Mouse (Mus musculus) bone marrow, adult 2 months (tissue): ENCODE results near the gene Slc13a4. TPM values are rescaled to one million over a fixed set of nuclear protein-coding genes. Genes with fewer than 3 reads are reported as not detected.

Source experiments
- H3K27ac ChIP-seq: fragments of 200-500 bp; 2 replicates; pipeline ENCODE4 v1.5.1; 2012; ENCODE audit warnings: low read depth, mild to moderate bottlenecking, control low read depth, inconsistent platforms, low read length; ENCODE audit not compliant: control insufficient read depth, poor library complexity, insufficient read depth
- H3K4me1 ChIP-seq: fragments of 200-500 bp; 2 replicates; pipeline ENCODE4 v1.6.1; 2011; ENCODE audit warnings: low read length; ENCODE audit not compliant: control insufficient read depth, insufficient read depth
- H3K4me3 ChIP-seq: fragments of 200-500 bp; replicated peaks from 2 replicates; pipeline ENCODE3; 2011; ENCODE audit warnings: mild to moderate bottlenecking, low read depth, low read length, control low read depth; ENCODE audit not compliant: control insufficient read depth
- CTCF ChIP-seq: fragments of 200-500 bp; IDR thresholded peaks from 2 replicates; pipeline ENCODE4 v1.5.1; 2011; ENCODE audit warnings: low read length, control low read depth; ENCODE audit not compliant: control insufficient read depth, insufficient read depth
- POLR2A ChIP-seq: fragments of 200-500 bp; IDR thresholded peaks from 2 replicates; pipeline ENCODE4 v1.6.1; 2011; ENCODE audit warnings: low read depth, mild to moderate bottlenecking, control low read depth, low read length, borderline replicate concordance; ENCODE audit not compliant: control insufficient read depth
- WGBS: fragments of 180-500 bp; shearing (Covaris S2); methylation state at CpG from one replicate; pipeline ENCODE4 v1.1.7; 2018; 5-methylcytosine and 5-hydroxymethylcytosine counted together
- polyA plus RNA-seq: library from polyadenylated mRNA; stranded (reverse); fragments of >200 nt; gene quantifications from 2 replicates; pipeline ENCODE4 v1.2.4, GENCODE M21; 2011; ENCODE audit warnings: low replicate concordance; ENCODE audit not compliant: missing spikeins, insufficient read depth, insufficient read length

The Slc13a4 gene
- not detected in 2 replicates for polyA plus RNA-seq

DNA sequence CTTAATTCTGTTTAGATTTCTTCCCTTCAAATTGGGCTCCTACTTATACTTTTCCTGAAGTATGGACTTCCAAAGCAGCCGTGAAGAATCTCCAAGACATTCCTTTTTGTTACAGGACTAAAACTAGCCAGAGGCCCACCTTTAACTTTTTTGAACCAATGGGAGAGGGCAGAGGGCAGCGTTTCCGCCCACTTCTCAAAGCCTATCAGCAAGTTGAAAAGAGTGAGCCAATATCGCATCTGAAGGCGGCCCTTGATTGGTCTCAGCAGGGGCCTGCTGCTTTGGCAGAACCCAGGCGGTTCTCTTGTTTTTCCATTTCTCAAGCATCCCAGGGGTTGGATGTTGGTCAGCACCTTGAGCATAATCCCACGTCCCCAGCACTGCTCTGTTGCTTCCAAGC lies at the start of gene Slc13a4:
Gene Slc13a4, minus strand, starts transcription at position 95 of the 400 bp plus-strand sequence.
- no peak for TF ChIP-seq CTCF
- TF ChIP-seq POLR2A, result no peak
- Histone ChIP-seq H3K4me1 (no peaks in the 10 kb centered on the region), H3K4me3 (no peak within 1 kb of the TSS), H3K27ac (no peak within 1 kb of the TSS)
- WGBS, result 63% methylated on average over 7 of the region's 7 CpGs

DNA sequence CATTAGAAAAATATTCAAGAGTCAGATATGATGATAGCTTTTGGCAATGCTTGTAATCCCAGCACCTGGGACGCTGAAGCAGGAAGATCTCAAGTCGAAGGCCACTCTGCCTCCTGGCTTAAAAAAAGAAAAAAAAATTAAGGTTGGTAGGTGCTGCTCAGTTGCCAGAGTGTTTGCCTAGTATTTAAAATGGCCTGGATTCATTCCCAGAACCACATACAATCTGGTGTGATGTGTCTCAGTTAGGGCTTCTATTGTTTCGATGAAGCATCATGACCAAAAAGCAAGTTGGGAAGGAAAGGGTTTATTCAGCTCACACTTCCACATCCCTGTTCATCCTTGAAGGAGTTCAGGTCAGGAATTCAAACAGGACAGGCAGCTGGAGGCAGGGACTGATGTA lies 47.4 kb upstream of the Slc13a4 start:
- 82% methylated on average over 3 of the region's 3 CpGs for WGBS
- Histone ChIP-seq H3K4me3 (no peak overlapping the region), H3K4me1 (peaks cover 3% of the 10 kb centered on the region; the same call in 1 of the 2 replicates), H3K27ac (no peak overlapping the region)
- TF ChIP-seq POLR2A, result no peak
- TF ChIP-seq CTCF, result no peak

DNA sequence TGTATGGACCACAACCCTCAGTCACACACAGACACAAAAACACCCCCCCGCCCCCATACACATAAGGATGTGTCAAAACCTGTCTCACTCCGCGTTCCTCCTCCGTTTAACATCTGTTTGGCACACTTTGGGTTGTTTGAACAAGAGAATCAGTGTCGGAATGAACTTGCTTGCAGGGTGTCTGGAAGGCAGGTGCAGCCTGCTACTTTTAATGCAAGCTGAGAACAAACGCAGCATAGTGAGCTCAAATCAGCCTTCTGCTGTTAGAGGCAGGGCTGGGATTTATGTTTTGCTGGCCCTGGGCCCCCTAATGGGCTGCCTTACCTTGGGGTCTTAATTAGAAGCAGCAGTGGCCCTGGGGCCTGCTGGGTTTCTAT lies 46.7 kb upstream of the Slc13a4 start:
- WGBS, result 89% methylated on average over 6 of the region's 6 CpGs
- TF ChIP-seq POLR2A (no peak), CTCF (no peak)
- Histone ChIP-seq H3K4me1 (peaks cover 3% of the 10 kb centered on the region; the same call in 1 of the 2 replicates), H3K4me3 (no peak overlapping the region), H3K27ac (no peak overlapping the region)

DNA sequence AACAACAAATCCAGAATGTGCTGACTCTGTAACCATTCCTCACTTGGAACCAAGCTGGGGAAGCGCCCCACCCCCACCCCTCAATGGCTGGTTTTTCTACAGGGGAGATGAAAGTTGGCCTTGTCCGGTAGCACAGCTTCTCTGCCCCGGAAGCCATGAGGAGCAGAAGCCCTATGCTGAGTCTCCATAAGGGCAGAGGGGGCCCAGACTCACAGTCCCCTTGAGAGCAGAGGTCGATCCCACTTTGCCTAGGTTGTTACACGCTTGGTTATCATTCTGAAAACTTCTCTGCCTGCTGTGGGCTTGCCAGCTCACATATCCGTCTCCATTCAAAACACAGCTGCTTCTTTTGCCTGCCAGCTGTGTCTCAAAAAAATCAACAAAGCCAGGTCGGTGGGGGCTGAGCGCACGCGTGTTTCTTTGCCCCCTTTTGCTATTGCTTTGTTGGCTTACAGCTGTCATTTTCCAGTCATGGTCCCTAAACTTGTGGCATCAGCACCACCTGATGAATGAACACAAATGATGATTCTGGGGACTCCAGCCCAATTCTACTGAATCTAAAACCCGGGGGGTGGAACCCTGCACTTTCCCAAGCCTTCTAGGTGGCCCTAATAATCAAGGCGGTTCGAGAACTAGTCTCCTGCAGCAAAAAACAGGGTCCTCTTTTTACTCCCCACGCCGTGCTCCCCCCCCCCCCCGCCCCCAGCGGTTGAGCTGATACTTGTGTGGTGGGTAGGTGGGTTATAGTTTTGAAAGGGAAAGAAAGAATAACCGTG lies 46.1 kb upstream of the Slc13a4 start:
- Histone ChIP-seq H3K27ac (no peak overlapping the region), H3K4me3 (no peak overlapping the region), H3K4me1 (peaks cover 3% of the 10 kb centered on the region; the same call in 1 of the 2 replicates)
- TF ChIP-seq CTCF (no peak), POLR2A (no peak)
- WGBS, result 61% methylated on average over 18 of the region's 18 CpGs

DNA sequence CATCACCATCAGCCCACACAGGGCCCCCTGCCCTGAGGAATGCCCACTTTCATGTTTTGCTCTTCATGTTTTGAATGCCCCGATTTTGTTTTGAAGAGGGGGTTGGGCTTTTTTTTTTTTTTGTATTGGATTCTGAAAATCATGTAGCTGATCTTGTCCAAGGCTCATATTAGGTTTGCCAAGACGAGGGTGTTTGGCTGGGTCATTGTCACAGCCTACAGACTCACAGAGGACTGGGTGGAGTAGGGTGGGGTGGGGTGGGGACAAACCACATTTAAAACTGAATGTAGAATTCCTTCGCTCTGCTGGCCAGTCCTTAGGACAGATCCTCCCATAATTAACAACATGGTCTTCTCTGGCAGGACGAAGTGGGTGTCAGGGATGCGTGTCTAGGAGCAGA lies 45.5 kb upstream of the Slc13a4 start:
- no peak overlapping the region for H3K27ac ChIP-seq
- whole genome bisulfite sequencing, result 66% methylated on average over 5 of the region's 5 CpGs
- TF ChIP-seq POLR2A (no peak), CTCF (no peak)

DNA sequence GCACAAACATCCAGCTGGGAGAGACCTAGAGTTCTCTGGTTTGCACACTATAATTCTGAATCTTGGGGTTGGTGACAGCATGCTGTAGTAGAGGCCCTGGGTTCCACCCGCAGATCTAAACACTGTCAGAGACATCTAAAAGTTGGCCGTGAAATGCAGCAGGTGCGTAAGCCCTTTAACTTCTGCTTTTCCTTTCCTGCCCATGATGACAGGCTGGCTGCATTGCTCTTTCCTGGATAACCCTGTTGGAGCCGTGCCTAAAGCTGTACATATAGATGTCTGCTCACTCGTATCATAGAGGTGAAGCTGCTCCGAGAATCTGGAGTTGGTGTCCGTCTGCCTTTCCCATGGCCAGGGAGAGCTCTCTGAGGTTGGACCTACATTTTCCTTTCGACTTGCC lies 44.9 kb upstream of the Slc13a4 start:
- WGBS, result 10% methylated on average over 8 of the region's 8 CpGs
- TF ChIP-seq POLR2A (no peak), CTCF (no peak)
- Histone ChIP-seq H3K4me1 (peaks cover 3% of the 10 kb centered on the region; the same call in 1 of the 2 replicates), H3K4me3 (no peak overlapping the region), H3K27ac (no peak overlapping the region)

More for the DNA sequence above, 45.5 kb upstream of the Slc13a4 start:
- Histone ChIP-seq H3K4me3 (no peak overlapping the region), H3K4me1 (peaks cover 3% of the 10 kb centered on the region; the same call in 1 of the 2 replicates)

DNA sequence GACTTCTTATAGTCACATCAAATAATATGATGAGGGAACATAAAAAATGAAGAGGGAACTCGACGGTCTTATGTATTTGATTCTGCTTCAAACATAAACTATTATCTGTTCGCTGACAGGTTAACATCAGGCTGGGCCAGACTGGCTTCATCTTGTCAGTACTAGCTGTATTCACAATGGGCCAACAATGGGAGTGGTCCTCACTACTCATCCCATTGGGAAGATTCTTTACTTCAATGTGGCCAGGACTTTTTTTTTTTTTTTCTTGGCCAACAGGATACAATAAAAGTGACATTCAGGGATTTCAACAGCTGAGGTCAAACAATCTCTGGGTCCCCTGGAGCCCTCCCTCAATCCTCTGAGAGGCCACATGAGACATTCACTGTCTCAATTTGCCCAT lies 43.9 kb upstream of the Slc13a4 start:
- WGBS, result 79% methylated on average over 3 of the region's 3 CpGs

DNA sequence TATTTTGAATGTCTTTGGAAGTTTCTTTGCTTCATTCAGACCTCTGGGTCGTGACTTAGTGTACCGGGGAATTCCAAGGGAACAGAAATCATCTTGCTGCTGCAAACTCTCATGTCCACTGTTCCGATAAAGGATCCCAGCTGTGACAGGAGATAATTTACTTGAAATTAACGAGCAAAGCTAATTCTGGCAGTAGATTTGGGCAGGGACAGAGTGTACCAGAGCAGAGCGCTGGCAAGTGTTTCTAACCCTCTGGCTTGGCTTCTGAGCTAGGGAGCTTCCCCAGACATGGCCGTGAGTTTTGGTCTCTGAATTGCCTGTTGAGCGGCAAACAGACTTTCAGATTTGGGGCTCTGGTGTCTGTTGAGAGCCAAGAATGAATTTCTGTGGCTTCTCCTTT lies 41.9 kb upstream of the Slc13a4 start:
- WGBS, result 75% methylated on average over 7 of the region's 7 CpGs
- no peak overlapping the region for H3K27ac ChIP-seq
- H3K4me3 ChIP-seq, result no peak overlapping the region
- TF ChIP-seq CTCF (no peak), POLR2A (no peak)
- H3K4me1 ChIP-seq, result peaks cover 3% of the 10 kb centered on the region; the same call in 1 of the 2 replicates

More for the DNA sequence above, 43.9 kb upstream of the Slc13a4 start:
- H3K4me1 ChIP-seq, result peaks cover 3% of the 10 kb centered on the region; the same call in 1 of the 2 replicates
- H3K27ac ChIP-seq, result no peak overlapping the region
- H3K4me3 ChIP-seq, result no peak overlapping the region
- TF ChIP-seq CTCF (no peak), POLR2A (no peak)

DNA sequence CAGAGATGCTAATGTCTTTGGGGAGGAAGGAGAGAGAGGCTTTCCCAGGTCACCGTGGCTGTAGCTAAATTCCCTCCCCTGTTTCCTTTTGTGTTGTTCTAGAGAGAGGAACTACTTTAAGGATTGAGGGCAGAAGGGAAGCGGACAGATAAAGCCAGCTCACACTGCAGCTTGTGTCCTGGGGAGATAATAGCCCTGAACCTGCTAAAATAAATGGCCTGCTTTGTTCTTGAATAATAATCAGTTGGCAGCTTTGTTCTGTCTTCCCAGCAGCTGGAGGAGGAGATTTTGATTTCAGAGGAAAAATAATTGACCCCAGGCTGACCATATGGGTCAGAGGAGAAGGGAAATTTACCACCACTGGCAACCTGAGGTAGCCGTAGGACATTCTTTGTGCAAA lies 30.7 kb upstream of the Slc13a4 start:
- TF ChIP-seq CTCF, result no peak
- no peak for TF ChIP-seq POLR2A

More for the DNA sequence above, 30.7 kb upstream of the Slc13a4 start:
- 50% methylated on average over 3 of the region's 3 CpGs for WGBS
- H3K4me3 ChIP-seq, result no peak overlapping the region
- no peaks in the 10 kb centered on the region for H3K4me1 ChIP-seq
- H3K27ac ChIP-seq, result no peak overlapping the region
